Mouse (Mus musculus): Measurements from ENCODE around the gene Opcml.

DNA sequence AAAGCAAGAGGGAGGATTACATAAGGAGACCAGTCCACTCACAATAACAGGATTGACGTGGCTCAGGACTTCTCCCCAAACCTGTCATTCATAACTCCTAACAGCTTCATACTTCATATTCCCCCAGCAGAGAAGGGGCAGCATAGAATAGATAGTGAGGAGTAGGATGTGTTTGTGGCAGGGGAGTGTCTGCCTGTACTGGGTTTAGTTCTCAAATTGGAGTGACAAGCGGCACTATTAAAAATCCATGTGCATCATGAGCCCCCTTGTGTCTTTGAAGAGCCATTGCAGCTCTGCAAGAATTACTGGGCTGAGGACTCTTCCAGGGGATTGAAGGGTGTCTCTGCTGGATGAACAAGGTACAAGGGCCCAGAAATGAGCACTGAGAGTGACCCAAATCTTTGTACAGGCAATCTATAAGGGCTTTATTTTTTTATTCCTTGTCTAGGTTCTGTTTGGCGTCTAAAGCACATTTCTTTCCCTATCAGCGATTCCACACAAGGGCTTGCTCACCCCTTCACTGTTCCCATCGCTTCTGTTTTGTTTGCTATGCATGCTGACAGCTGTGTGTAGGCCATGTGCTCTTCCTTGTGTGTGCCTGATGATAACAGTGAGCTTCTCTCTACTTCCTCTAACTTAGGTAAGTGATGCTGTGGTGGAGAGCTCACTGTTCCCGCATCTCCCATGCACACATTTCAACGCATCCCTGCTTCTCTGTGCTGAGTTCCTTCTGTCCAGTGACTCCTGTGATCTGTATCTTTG, 457.3 kb downstream of the Opcml start:
- no peak for TF ChIP-seq CTCF (IDR thresholded peaks at IDR 0.05; ENCODE audit: extremely low read depth, insufficient read length, insufficient replicate concordance, low read depth, low read length)
- TF ChIP-seq POLR2A (IDR thresholded peaks at IDR 0.05; ENCODE audit: low read depth, low read length), result no peak

Data from small intestine, adult 2 months (tissue).